Comparison of ENCODE assay signal across 8 mouse cellular contexts in genomic region chr12:94190620-94191081, GRCm38 (mm10).
DNase-seq lines count a peak whose midpoint lies in the region; ATAC-seq lines count a peak whose summit lies in the region.

No protein-coding gene starts in this region.

- no peak overlapping the region for H3K27ac ChIP-seq in hindbrain, embryonic 14.5 days
- no peak overlapping the region for H3K27ac ChIP-seq in liver, embryonic 12.5 days

- ATAC-seq in hindbrain, embryonic 14.5 days (ENCODE audit: low FRiP score), result peak; percentile 59; the same call in 1 of the 2 replicates
- peak; percentile 18; the same call in 1 of the 2 replicates for ATAC-seq in liver, embryonic 12.5 days
- no peak for ATAC-seq in megakaryocyte-erythroid progenitor cell, adult 5-6 weeks (replicated peaks; ENCODE audit: low FRiP score, low TSS enrichment, poor library complexity, severe bottlenecking)

- 70% methylated on average over 4 of the region's 4 CpGs for WGBS in hindbrain, embryonic 14.5 days
- WGBS in liver, embryonic 12.5 days (ENCODE audit: insufficient replicate concordance), result 65% methylated on average over 4 of the region's 4 CpGs

- no peak overlapping the region for H3K4me3 ChIP-seq in hindbrain, embryonic 14.5 days (replicated peaks; ENCODE audit: low read length)
- no peak overlapping the region for H3K4me3 ChIP-seq in liver, embryonic 12.5 days

- no peaks in the 10 kb centered on the region for H3K4me1 ChIP-seq in hindbrain, embryonic 14.5 days (replicated peaks; ENCODE audit: control insufficient read depth, insufficient read depth, low read length)
- H3K4me1 ChIP-seq in liver, embryonic 12.5 days, result no peaks in the 10 kb centered on the region

- H3K36me3 ChIP-seq in hindbrain, embryonic 14.5 days (replicated peaks; ENCODE audit: control insufficient read depth, insufficient read depth), result no peaks in the 10 kb centered on the region
- no peaks in the 10 kb centered on the region for H3K36me3 ChIP-seq in liver, embryonic 12.5 days

- DNase-seq in 3T3-L1 (ENCODE audit: low read depth, low spot score) (peak; percentile 12), adipocyte (ENCODE audit: low spot score) (peak; percentile 7)
- DNase-seq in gastrocnemius, postnatal 14 days, result peak; percentile 23
- DNase-seq in hindbrain, embryonic 14.5 days (ENCODE audit: low spot score), result no peak
- peak; percentile 29 for DNase-seq in retina, embryonic 14.5 days (ENCODE audit: low spot score)
- no peak for DNase-seq in cerebellum, adult 11-12 months

- no peaks in the 10 kb centered on the region for H3K9me3 ChIP-seq in hindbrain, embryonic 14.5 days (ENCODE audit: control insufficient read depth, low read length)
- no peaks in the 10 kb centered on the region for H3K9me3 ChIP-seq in liver, embryonic 12.5 days (replicated peaks)

- H3K4me2 ChIP-seq in hindbrain, embryonic 14.5 days (replicated peaks), result no peak overlapping the region
- H3K4me2 ChIP-seq in liver, embryonic 12.5 days, result no peak overlapping the region

- H3K27me3 ChIP-seq in hindbrain, embryonic 14.5 days (ENCODE audit: control insufficient read depth, insufficient read depth, low read length), result no peaks in the 10 kb centered on the region
- no peaks in the 10 kb centered on the region for H3K27me3 ChIP-seq in liver, embryonic 12.5 days (replicated peaks)

- H3K9ac ChIP-seq in hindbrain, embryonic 14.5 days, result no peak overlapping the region
- no peak overlapping the region for H3K9ac ChIP-seq in liver, embryonic 12.5 days

- intact Hi-C loops in gastrocnemius, postnatal 14 days (cut with DNase I; ENCODE audit: low total_unique reads), result no loop called here

Comparison
In these comparisons a context has a peak if more than half of its experiments do, and no peak if none do; other contexts are left out.
1. DNase-seq: peak in 3T3-L1 (single experiment), adipocyte (single experiment), gastrocnemius, postnatal 14 days (single experiment) and retina, embryonic 14.5 days (single experiment); none in hindbrain, embryonic 14.5 days (single experiment) and cerebellum, adult 11-12 months (single experiment).